Mouse (Mus musculus) erythroblast, embryonic 14.5 days (primary cell): Measurements from ENCODE around the gene Hoxb4.

Experiments
- GATA1 ChIP-seq: IDR thresholded peaks from 2 replicates; pipeline ENCODE4 v1.6.1; 2012; ENCODE audit warnings: low read length, inconsistent platforms, mixed read lengths
- TAL1 ChIP-seq: IDR thresholded peaks from 3 replicates; pipeline ENCODE4 v1.6.1; 2012; ENCODE audit warnings: low read length, inconsistent platforms, mixed read lengths

DNA sequence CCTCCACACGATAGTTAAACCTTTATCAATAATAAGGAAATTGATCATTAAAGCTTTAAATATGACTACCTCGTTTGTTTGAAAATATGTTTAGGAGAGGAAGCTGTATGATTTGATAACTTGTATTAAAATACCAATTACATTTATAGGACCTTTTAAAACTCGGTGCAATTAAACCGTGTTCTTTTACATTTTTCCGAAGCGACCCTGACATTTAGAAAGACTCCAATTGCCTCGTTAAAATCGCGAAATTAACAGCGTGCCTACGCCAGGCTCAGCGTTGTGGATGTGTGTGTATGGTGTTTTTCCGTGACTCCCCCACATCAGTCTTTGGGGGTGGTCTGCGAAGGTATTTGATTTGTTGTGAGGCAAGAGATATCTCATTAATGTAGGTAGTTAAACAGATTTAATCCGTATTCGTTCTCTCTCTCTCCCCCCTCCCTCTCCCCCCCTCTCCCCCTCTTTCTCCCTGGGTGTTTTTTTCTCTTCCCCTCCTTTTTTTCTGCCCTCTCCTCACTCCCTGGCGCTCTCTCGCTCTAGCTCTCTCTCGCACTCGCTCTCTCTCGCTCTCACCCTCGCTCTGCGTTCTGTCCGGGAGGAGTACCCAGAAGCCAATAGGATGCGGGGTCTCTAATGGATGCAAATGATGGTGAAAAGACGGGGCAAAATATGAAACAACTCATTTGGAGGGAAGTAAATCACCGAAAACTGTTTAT lies 36.1 kb upstream of the Hoxb4 start, which contains the start of gene Hoxb8:
- TF ChIP-seq TAL1 (no peak), GATA1 (no peak)
